Mouse (Mus musculus) MEL (cell line): ENCODE results near the gene Cab39l. TPM values are rescaled to one million over a fixed set of nuclear protein-coding genes. Genes with fewer than 3 reads are reported as not detected.

Source experiments
- DNase-seq: peaks from one replicate; pipeline ENCODE4 v3.0.0; 2011; ENCODE audit warnings: low read depth, low spot score
- H3K27ac ChIP-seq: 2 replicates; pipeline ENCODE4 v1.5.1; 2012; ENCODE audit warnings: low read depth, mild to moderate bottlenecking, control low read depth, low read length, moderate library complexity; ENCODE audit not compliant: control insufficient read depth
- H3K27me3 ChIP-seq, 2 experiments: fragments of 150-350 bp in 1 of 2; sonication (generic) in 1 of 2; 2 replicates each; pipeline ENCODE4 v1.6.1; 2012; ENCODE audit warnings: low read length in 2 of 2, mild to moderate bottlenecking in 2 of 2, improper control_type of control experiment in 1 of 2, moderate library complexity in 1 of 2; ENCODE audit not compliant: insufficient read depth in 2 of 2, control insufficient read depth in 1 of 2
- H3K36me3 ChIP-seq, 2 experiments: 2 replicates each; pipeline ENCODE4 v1.6.1; 2012 to 2014; ENCODE audit warnings: low read length in 2 of 2, improper control_type of control experiment in 1 of 2, inconsistent platforms in 1 of 2, mild to moderate bottlenecking in 1 of 2; ENCODE audit not compliant: insufficient read depth in 2 of 2, control insufficient read depth in 1 of 2
- H3K4me1 ChIP-seq, 2 experiments: fragments of 150-350 bp in 1 of 2; sonication (generic) in 1 of 2; 2 replicates each; pipeline ENCODE4 v1.6.1; 2012; ENCODE audit warnings: low read length in 2 of 2, improper control_type of control experiment in 1 of 2, mild to moderate bottlenecking in 1 of 2; ENCODE audit not compliant: insufficient read depth in 2 of 2, control insufficient read depth in 1 of 2
- H3K4me3 ChIP-seq, 2 experiments: fragments of 150-350 bp in 1 of 2; sonication (generic) in 1 of 2; 2 replicates each; pipeline ENCODE4 v1.5.1; 2012; ENCODE audit warnings: low read depth in 2 of 2, low read length in 2 of 2, mild to moderate bottlenecking in 2 of 2, moderate library complexity in 2 of 2, control low read depth in 1 of 2, improper control_type of control experiment in 1 of 2; ENCODE audit not compliant: control insufficient read depth in 1 of 2, insufficient read depth in 1 of 2
- H3K79me2 ChIP-seq: 2 replicates; pipeline ENCODE4 v1.6.1; 2012; ENCODE audit warnings: mild to moderate bottlenecking, low read length, moderate library complexity; ENCODE audit not compliant: control insufficient read depth, poor library complexity, insufficient read depth
- H3K9ac ChIP-seq: 2 replicates; pipeline ENCODE4 v1.6.1; 2012; ENCODE audit warnings: low read depth, mild to moderate bottlenecking, control low read depth, low read length, moderate library complexity; ENCODE audit not compliant: control insufficient read depth, poor library complexity, severe bottlenecking
- H3K9me3 ChIP-seq: fragments of 150-350 bp; sonication (generic); replicated peaks from 2 replicates; pipeline ENCODE4 v1.6.1; 2012; ENCODE audit warnings: mild to moderate bottlenecking, low read length, improper control_type of control experiment, moderate library complexity; ENCODE audit not compliant: insufficient read depth
- CHD1 ChIP-seq: IDR thresholded peaks from 2 replicates; pipeline ENCODE4 v1.6.1; 2012; ENCODE audit warnings: low read depth, mild to moderate bottlenecking, inconsistent platforms, low read length, improper control_type of control experiment
- CHD2 ChIP-seq: IDR thresholded peaks from 2 replicates; pipeline ENCODE4 v1.6.1; 2011; ENCODE audit warnings: low read length, improper control_type of control experiment
- E2F4 ChIP-seq: IDR thresholded peaks from 2 replicates; pipeline ENCODE4 v1.6.1; 2011; ENCODE audit warnings: low read depth, low read length, improper control_type of control experiment, borderline replicate concordance
- ELF1 ChIP-seq: IDR thresholded peaks from 2 replicates; pipeline ENCODE4 v1.6.1; 2014; ENCODE audit warnings: low read depth, mild to moderate bottlenecking, inconsistent platforms, low read length, improper control_type of control experiment, moderate library complexity
- EP300 ChIP-seq, 2 experiments: IDR thresholded peaks; 2 replicates each; pipeline ENCODE4 v1.6.1; 2011; ENCODE audit warnings: improper control_type of control experiment in 2 of 2, low read length in 2 of 2, low read depth in 1 of 2, mild to moderate bottlenecking in 1 of 2
- GATA1 ChIP-seq: IDR thresholded peaks from 2 replicates; pipeline ENCODE4 v1.6.1; 2011; ENCODE audit warnings: low read depth, low read length, improper control_type of control experiment
- MAFK ChIP-seq: IDR thresholded peaks from 2 replicates; pipeline ENCODE4 v1.6.1; 2011; ENCODE audit warnings: low read depth, mild to moderate bottlenecking, low read length, improper control_type of control experiment, borderline replicate concordance
- MAZ ChIP-seq: IDR thresholded peaks from 2 replicates; pipeline ENCODE4 v1.6.1; 2012; ENCODE audit warnings: low read depth, mild to moderate bottlenecking, inconsistent platforms, low read length, improper control_type of control experiment
- MEF2A ChIP-seq: IDR thresholded peaks from 2 replicates; pipeline ENCODE4 v1.6.1; 2014; ENCODE audit warnings: low read depth, mild to moderate bottlenecking, inconsistent platforms, low read length, improper control_type of control experiment; ENCODE audit not compliant: poor library complexity, insufficient replicate concordance, severe bottlenecking; ENCODE audit errors: extremely low read depth
- MXI1 ChIP-seq: IDR thresholded peaks from 2 replicates; pipeline ENCODE4 v1.6.1; 2011; ENCODE audit warnings: mild to moderate bottlenecking, low read depth, low read length, improper control_type of control experiment
- MYB ChIP-seq: IDR thresholded peaks from 2 replicates; pipeline ENCODE4 v1.6.1; 2011; ENCODE audit warnings: mild to moderate bottlenecking, low read depth, low read length, improper control_type of control experiment
- MYC ChIP-seq: IDR thresholded peaks from 2 replicates; pipeline ENCODE4 v1.6.1; 2011; ENCODE audit warnings: low read depth, mild to moderate bottlenecking, low read length, improper control_type of control experiment, moderate library complexity
- POLR2A ChIP-seq, 2 experiments: IDR thresholded peaks; 2 replicates each; pipeline ENCODE4 v1.6.1; 2011 to 2012; ENCODE audit warnings: low read length in 2 of 2, mild to moderate bottlenecking in 2 of 2, control low read depth in 1 of 2, improper control_type of control experiment in 1 of 2, low read depth in 1 of 2, moderate library complexity in 1 of 2; ENCODE audit not compliant: control insufficient read depth in 1 of 2, insufficient read depth in 1 of 2, poor library complexity in 1 of 2
- RAD21 ChIP-seq: IDR thresholded peaks from 2 replicates; pipeline ENCODE4 v1.6.1; 2011; ENCODE audit warnings: mild to moderate bottlenecking, low read depth, low read length, improper control_type of control experiment
- RCOR1 ChIP-seq: IDR thresholded peaks from 2 replicates; pipeline ENCODE4 v1.6.1; 2012; ENCODE audit warnings: low read depth, mild to moderate bottlenecking, inconsistent platforms, low read length, improper control_type of control experiment
- SIN3A ChIP-seq: IDR thresholded peaks from 2 replicates; pipeline ENCODE4 v1.6.1; 2012; ENCODE audit warnings: low read length, improper control_type of control experiment, inconsistent platforms
- TAL1 ChIP-seq: IDR thresholded peaks from 2 replicates; pipeline ENCODE4 v1.6.1; 2012; ENCODE audit warnings: mild to moderate bottlenecking, inconsistent platforms, low read length, moderate library complexity, mixed read lengths
- TBP ChIP-seq: IDR thresholded peaks from 2 replicates; pipeline ENCODE4 v1.8.0; 2011; ENCODE audit warnings: low read depth, low read length, improper control_type of control experiment
- TCF12 ChIP-seq: IDR thresholded peaks from 2 replicates; pipeline ENCODE4 v1.6.1; 2014; ENCODE audit warnings: low read depth, mild to moderate bottlenecking, inconsistent platforms, low read length, improper control_type of control experiment, moderate library complexity
- UBTF ChIP-seq: IDR thresholded peaks from 2 replicates; pipeline ENCODE4 v1.6.1; 2012; ENCODE audit warnings: low read depth, mild to moderate bottlenecking, inconsistent platforms, low read length, improper control_type of control experiment, moderate library complexity, borderline replicate concordance; ENCODE audit not compliant: insufficient read depth
- ZC3H11A ChIP-seq: IDR thresholded peaks from 2 replicates; pipeline ENCODE4 v1.6.1; 2012; ENCODE audit warnings: low read depth, mild to moderate bottlenecking, inconsistent platforms, low read length, improper control_type of control experiment
- ZKSCAN1 ChIP-seq: IDR thresholded peaks from 2 replicates; pipeline ENCODE4 v1.6.1; 2012; ENCODE audit warnings: low read depth, mild to moderate bottlenecking, inconsistent platforms, low read length, improper control_type of control experiment, moderate library complexity
- ZNF384 ChIP-seq: IDR thresholded peaks from 2 replicates; pipeline ENCODE4 v1.6.1; 2012; ENCODE audit warnings: low read depth, mild to moderate bottlenecking, inconsistent platforms, low read length, improper control_type of control experiment
- polyA plus RNA-seq, 2 experiments: library from polyadenylated mRNA; stranded (reverse) in 1 of 2; unstranded in 1 of 2; fragments of >175 nt in 1 of 2; fragments of >200 nt in 1 of 2; gene quantifications; 2 replicates each; pipeline versions ENCODE4 v1.2.1 to v1.2.4; 2012; ENCODE audit warnings: low replicate concordance in 2 of 2, low read depth in 1 of 2; ENCODE audit not compliant: insufficient read length in 2 of 2, insufficient read depth in 1 of 2, missing spikeins in 1 of 2
- total RNA-seq: library from RNA; depleted of rRNA; stranded (reverse); fragments of 300-350 nt; gene quantifications from 2 replicates; pipeline ENCODE4 v1.2.3, GENCODE M21; 2012

Cab39l gene
- total and polyA plus RNA-seq, 3 experiments = 24.2 to 34.0 TPM; not detected in 1

- Histone ChIP-seq H3K9me3 (no peaks in the 10 kb centered on the region), H3K79me2 (no peaks in the 10 kb centered on the region), H3K4me3 (no peak overlapping the region), H3K27me3 (no peaks in the 10 kb centered on the region), H3K27ac (no peak overlapping the region), H3K9ac (no peak overlapping the region), H3K36me3 (no peaks in the 10 kb centered on the region), H3K4me1 (no peaks in the 10 kb centered on the region)
- no peak for DNase-seq
- TF ChIP-seq SIN3A (no peak), TBP (no peak), TAL1 (no peak), RCOR1 (no peak), CHD1 (no peak), TCF12 (no peak), ZC3H11A (no peak), GATA1 (no peak), ZNF384 (no peak), CHD2 (no peak), ZKSCAN1 (no peak), MYB (no peak), POLR2A (IDR thresholded peaks at IDR 0.05; ENCODE audit: control insufficient read depth in 1 of 2, insufficient read depth in 1 of 2, low read depth in 1 of 2, low read length in 2 of 2, poor library complexity in 1 of 2) (no peak), RAD21 (no peak)
Observed at GRCm38 (mm10) chr14:59550841-59551240, 110.1 kb downstream of the Cab39l start.

- Histone ChIP-seq H3K9me3 (no peaks in the 10 kb centered on the region), H3K9ac (no peak overlapping the region), H3K4me3 (no peak overlapping the region), H3K27ac (no peak overlapping the region), H3K27me3 (no peaks in the 10 kb centered on the region), H3K79me2 (no peaks in the 10 kb centered on the region), H3K36me3 (no peaks in the 10 kb centered on the region), H3K4me1 (no peaks in the 10 kb centered on the region)
- TF ChIP-seq MXI1 (no peak), ELF1 (no peak), MYC (no peak), MAFK (no peak), MAZ (no peak), UBTF (no peak), EP300 (IDR thresholded peaks at IDR 0.05; ENCODE audit: low read depth in 1 of 2, low read length in 2 of 2) (no peak), POLR2A (IDR thresholded peaks at IDR 0.05; ENCODE audit: control insufficient read depth in 1 of 2, insufficient read depth in 1 of 2, low read depth in 1 of 2, low read length in 2 of 2, poor library complexity in 1 of 2) (no peak), MYB (no peak), E2F4 (no peak), CHD1 (no peak), GATA1 (no peak), TAL1 (no peak), TBP (no peak), MEF2A (no peak)
- DNase-seq = no peak
Observed at GRCm38 (mm10) chr14:59551956-59552355, 111.2 kb downstream of the Cab39l start.
